Mouse (Mus musculus) cerebellum, postnatal 25 days (tissue): Measurements from ENCODE around the gene Slc8a1.

Source experiments
- DNase-seq, 2 experiments: peaks; one replicate each; pipeline ENCODE4 v3.0.0; 2021; ENCODE audit warnings: mixed read lengths in 2 of 2

Slc8a1 gene

GRCm38 (mm10) chr17:81335526-81335925, 402.7 kb downstream of the Slc8a1 start:
- no peak for DNase-seq
